Mouse (Mus musculus) G1E (cell line): ENCODE measurements around the gene Nat8f1. TPM values are rescaled to one million over a fixed set of nuclear protein-coding genes. Genes with fewer than 3 reads are reported as not detected.

Source experiments
- ATAC-seq: 2 replicates; pipeline ENCODE4 v1.8.0; 2016; ENCODE audit warnings: mild to moderate bottlenecking; ENCODE audit not compliant: insufficient number of reproducible peaks, poor library complexity, low FRiP score, severe bottlenecking; ENCODE audit errors: extremely low read depth
- DNase-seq: peaks from one replicate; pipeline ENCODE4 v3.0.0; 2012; ENCODE audit warnings: low spot score
- H3K27me3 ChIP-seq: 2 replicates; pipeline ENCODE4 v1.6.1; 2012; ENCODE audit warnings: mild to moderate bottlenecking, low read length, inconsistent platforms; ENCODE audit not compliant: insufficient read depth
- H3K36me3 ChIP-seq: replicated peaks from 2 replicates; pipeline ENCODE3; 2012; ENCODE audit warnings: mild to moderate bottlenecking, inconsistent platforms
- H3K4me1 ChIP-seq: 2 replicates; pipeline ENCODE4 v1.6.1; 2012; ENCODE audit warnings: low read depth, low read length, inconsistent platforms, mixed read lengths; ENCODE audit not compliant: insufficient read depth
- H3K4me3 ChIP-seq: 2 replicates; pipeline ENCODE4 v1.5.1; 2012; ENCODE audit warnings: low read depth, mild to moderate bottlenecking, inconsistent platforms, low read length, moderate library complexity, mixed read lengths
- H3K9me3 ChIP-seq: replicated peaks from 2 replicates; pipeline ENCODE4 v1.6.1; 2012; ENCODE audit warnings: inconsistent platforms
- CTCF ChIP-seq: IDR thresholded peaks from 2 replicates; pipeline ENCODE4 v1.5.1; 2012; ENCODE audit warnings: low read depth, low read length, inconsistent platforms, mixed read lengths
- GATA1 ChIP-seq: IDR thresholded peaks from 2 replicates; pipeline ENCODE4 v1.6.1; 2012; ENCODE audit warnings: borderline replicate concordance, low read length, inconsistent platforms, mixed read lengths
- GATA2 ChIP-seq: IDR thresholded peaks from 2 replicates; pipeline ENCODE4 v1.6.1; 2012; ENCODE audit warnings: low read depth, low read length, inconsistent platforms, borderline replicate concordance
- POLR2AphosphoS5 ChIP-seq: IDR thresholded peaks from 2 replicates; pipeline ENCODE4 v1.6.1; 2012; ENCODE audit warnings: low read depth, low read length, inconsistent platforms; ENCODE audit not compliant: insufficient replicate concordance
- TAL1 ChIP-seq: conservative IDR thresholded peaks from 2 replicates; pipeline ENCODE4 v1.6.1; 2012; ENCODE audit warnings: low read depth, low read length, inconsistent platforms, mixed read lengths
- polyA plus RNA-seq: library from polyadenylated mRNA; stranded (reverse); fragments of >175 nt; gene quantifications from 2 replicates; pipeline ENCODE4 v1.2.3, GENCODE M21; 2012
- total RNA-seq, 2 experiments: library from RNA; stranded (forward) in 1 of 2; stranded (reverse) in 1 of 2; fragments of 200-1000 nt in 1 of 2; fragments of >200 nt in 1 of 2; fragmentation: Nextera tagmentation in 1 of 2; gene quantifications; 2 replicates each; pipeline ENCODE4 v1.2.3; 2014 to 2017

Nat8f1 gene
- total and polyA plus RNA-seq, 3 experiments, result 1.9 to 11.2 (median 6.4) TPM

DNA sequence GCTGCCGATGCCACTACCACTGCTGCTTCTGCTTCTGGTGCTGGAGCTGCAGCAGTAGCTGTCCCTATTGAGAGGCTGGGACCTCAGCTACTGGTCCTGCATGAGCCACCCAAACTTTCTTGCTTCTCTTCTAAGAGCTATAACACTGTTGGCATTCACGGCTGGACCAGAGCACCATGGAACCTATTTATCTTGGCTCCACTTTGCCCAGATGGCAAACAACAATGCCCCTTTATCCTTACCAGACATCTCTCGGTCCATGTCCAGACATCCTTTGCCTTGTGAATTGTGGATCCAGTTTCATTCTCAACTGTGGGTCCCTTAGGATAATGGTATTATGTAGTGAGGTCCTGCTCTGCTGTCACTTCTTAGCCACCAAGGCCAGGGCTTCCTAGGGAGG is 54.2 kb downstream of the Nat8f1 start:
- Histone ChIP-seq H3K9me3 (no peaks in the 10 kb centered on the region), H3K36me3 (no peaks in the 10 kb centered on the region), H3K27me3 (peaks cover 6% of the 10 kb centered on the region), H3K4me3 (no peak overlapping the region), H3K4me1 (no peaks in the 10 kb centered on the region)
- no peak for ATAC-seq
- TF ChIP-seq GATA1 (no peak), TAL1 (no peak), GATA2 (no peak), POLR2AphosphoS5 (no peak), CTCF (no peak)
- DNase-seq, result no peak

Other genes with a start within 250 kb of the Nat8f1 start
- not detected in 2 replicates for gene Nat8f7, start 202.5 kb downstream of the Nat8f1 start, total RNA-seq (2014; fragmentation: Nextera tagmentation)
- gene Nat8f7, start 202.5 kb downstream of the Nat8f1 start, total RNA-seq (2017), result not detected in 2 replicates
- not detected in 2 replicates for gene Nat8f7, start 202.5 kb downstream of the Nat8f1 start, polyA plus RNA-seq
- gene Nat8f3, start 149.9 kb downstream of the Nat8f1 start, total RNA-seq (2014; fragmentation: Nextera tagmentation), result not detected in 2 replicates
- gene Nat8f3, start 149.9 kb downstream of the Nat8f1 start, total RNA-seq (2017), result 0.12 and 0.22 TPM in 2 replicates
- gene Nat8f3, start 149.9 kb downstream of the Nat8f1 start, polyA plus RNA-seq, result not detected in 2 replicates
- not detected in 2 replicates for gene Nat8f6, start 94.7 kb downstream of the Nat8f1 start, total RNA-seq (2014; fragmentation: Nextera tagmentation)
- not detected in 2 replicates for gene Nat8f6, start 94.7 kb downstream of the Nat8f1 start, total RNA-seq (2017)
- gene Nat8f6, start 94.7 kb downstream of the Nat8f1 start, polyA plus RNA-seq, result not detected in 2 replicates
- not detected in 2 replicates for gene Nat8f5, start 94.7 kb downstream of the Nat8f1 start, total RNA-seq (2014; fragmentation: Nextera tagmentation)
- gene Nat8f5, start 94.7 kb downstream of the Nat8f1 start, total RNA-seq (2017), result not detected in 2 replicates
- gene Nat8f5, start 94.7 kb downstream of the Nat8f1 start, polyA plus RNA-seq, result not detected in 2 replicates
- gene Nat8, start 83.6 kb downstream of the Nat8f1 start, total RNA-seq (2014; fragmentation: Nextera tagmentation), result not detected in 2 replicates
- gene Nat8, start 83.6 kb downstream of the Nat8f1 start, total RNA-seq (2017), result not detected in 2 replicates
- not detected in 2 replicates for gene Nat8, start 83.6 kb downstream of the Nat8f1 start, polyA plus RNA-seq
- gene Nat8f2, start 46.5 kb downstream of the Nat8f1 start, total RNA-seq (2014; fragmentation: Nextera tagmentation), result not detected in 2 replicates
- gene Nat8f2, start 46.5 kb downstream of the Nat8f1 start, total RNA-seq (2017), result 0.06 and 0.11 TPM in 2 replicates
- not detected in 2 replicates for gene Nat8f2, start 46.5 kb downstream of the Nat8f1 start, polyA plus RNA-seq
- 1.4 and 1.7 TPM in 2 replicates for gene Nat8f4, start 10.8 kb downstream of the Nat8f1 start, total RNA-seq (2014; fragmentation: Nextera tagmentation)
- 3.1 and 3.6 TPM in 2 replicates for gene Nat8f4, start 10.8 kb downstream of the Nat8f1 start, total RNA-seq (2017)
- gene Nat8f4, start 10.8 kb downstream of the Nat8f1 start, polyA plus RNA-seq, result 0.11 and 0.14 TPM in 2 replicates
- 68.6 and 70.6 TPM in 2 replicates for gene Tprkb, start 3.8 kb downstream of the Nat8f1 start, total RNA-seq (2014; fragmentation: Nextera tagmentation)
- gene Tprkb, start 3.8 kb downstream of the Nat8f1 start, total RNA-seq (2017), result 74.9 and 80.9 TPM in 2 replicates
- 6.3 TPM in 2 replicates for gene Tprkb, start 3.8 kb downstream of the Nat8f1 start, polyA plus RNA-seq
- gene Dusp11, start 46.0 kb upstream of the Nat8f1 start, total RNA-seq (2014; fragmentation: Nextera tagmentation), result 222 and 254 TPM in 2 replicates
- 67.6 and 82.0 TPM in 2 replicates for gene Dusp11, start 46.0 kb upstream of the Nat8f1 start, total RNA-seq (2017)
- 44.4 and 59.6 TPM in 2 replicates for gene Dusp11, start 46.0 kb upstream of the Nat8f1 start, polyA plus RNA-seq
- gene Figla, start 100.5 kb upstream of the Nat8f1 start, total RNA-seq (2014; fragmentation: Nextera tagmentation), result not detected in 2 replicates
- gene Figla, start 100.5 kb upstream of the Nat8f1 start, total RNA-seq (2017), result not detected in 2 replicates
- not detected in 2 replicates for gene Figla, start 100.5 kb upstream of the Nat8f1 start, polyA plus RNA-seq
- gene Add2, start 113.0 kb upstream of the Nat8f1 start, total RNA-seq (2014; fragmentation: Nextera tagmentation), result 43.2 and 82.9 TPM in 2 replicates
- 106 and 121 TPM in 2 replicates for gene Add2, start 113.0 kb upstream of the Nat8f1 start, total RNA-seq (2017)
- 114 and 125 TPM in 2 replicates for gene Add2, start 113.0 kb upstream of the Nat8f1 start, polyA plus RNA-seq